Mouse (Mus musculus): ENCODE measurements at regions not wholly inside any gene's neighbourhood (a gene's known extent, or its start where the extent isn't known, plus 50 kb on each side); places are given as distances from the start of the nearest gene placed in this dataset.
A peak's percentile ranks its signal among the peaks of the same experiment; 100 is the strongest.

DNA sequence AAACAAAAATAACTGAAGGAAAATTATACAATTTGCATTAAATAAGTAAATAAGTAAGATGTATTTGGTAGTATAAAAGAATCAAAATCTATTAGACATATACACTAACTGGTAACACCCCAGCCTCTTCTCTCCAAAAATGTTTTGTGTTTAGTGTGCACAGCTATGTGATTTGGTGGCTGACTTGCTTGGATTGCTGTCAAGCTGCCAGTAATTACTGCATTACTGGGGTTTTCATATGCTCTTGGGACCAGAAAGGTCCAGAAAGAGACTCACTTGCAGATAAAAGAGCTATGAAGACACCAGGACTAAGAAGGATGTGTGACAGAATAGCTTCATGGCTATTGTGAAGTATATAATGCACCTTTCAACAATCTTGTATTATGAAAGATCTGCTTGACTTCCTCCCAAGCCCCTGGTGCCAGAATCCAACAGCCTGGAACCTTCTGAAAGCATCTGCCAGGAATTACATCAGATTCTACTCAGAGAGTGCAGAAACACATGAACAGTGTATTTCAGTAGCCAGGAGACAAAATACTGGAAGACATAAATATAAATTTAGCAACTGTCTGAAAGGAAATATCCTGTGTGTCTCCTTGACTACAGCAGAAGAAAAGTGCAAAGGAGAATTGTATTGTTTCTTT is 5132.6 kb downstream of the 9330182O14Rik start:
- Histone ChIP-seq H3K9ac (replicated peaks) (no peak overlapping the region), H3K27me3 (no peaks in the 10 kb centered on the region), H3K36me3 (no peaks in the 10 kb centered on the region), H3K4me2 (replicated peaks) (no peak overlapping the region), H3K27ac (replicated peaks) (no peak overlapping the region), H3K4me3 (no peak overlapping the region), H3K9me3 (no peaks in the 10 kb centered on the region), H3K4me1 (no peaks in the 10 kb centered on the region)
- ATAC-seq (replicated peaks): no peak

- H3K36me3 ChIP-seq: no peaks in the 10 kb centered on the region
- H3K4me3 ChIP-seq: no peak overlapping the region
- no peak overlapping the region for H3K4me2 ChIP-seq (replicated peaks)
- H3K27me3 ChIP-seq: no peaks in the 10 kb centered on the region
- H3K9me3 ChIP-seq: no peaks in the 10 kb centered on the region
- H3K9ac ChIP-seq (replicated peaks): no peak overlapping the region
- H3K4me1 ChIP-seq: no peaks in the 10 kb centered on the region
- 77% methylated on average over 1 of the region's 1 CpGs for WGBS
- no peak overlapping the region for H3K27ac ChIP-seq (replicated peaks)
- no peak for ATAC-seq (replicated peaks)
Observed at GRCm38 (mm10) chr15:45273677-45274076, 5139.5 kb downstream of the 9330182O14Rik start.

GRCm38 (mm10) chr15:45321628-45322027 is 5187.5 kb downstream of the 9330182O14Rik start:
- no peak for ATAC-seq (replicated peaks)
- Histone ChIP-seq H3K4me3 (no peak overlapping the region), H3K27ac (replicated peaks) (no peak overlapping the region), H3K9me3 (no peaks in the 10 kb centered on the region), H3K9ac (replicated peaks) (no peak overlapping the region), H3K4me2 (replicated peaks) (no peak overlapping the region), H3K27me3 (no peaks in the 10 kb centered on the region), H3K36me3 (no peaks in the 10 kb centered on the region), H3K4me1 (no peaks in the 10 kb centered on the region)
- WGBS: 81% methylated on average over 5 of the region's 5 CpGs

GRCm38 (mm10) chr15:45350496-45350895 is 5216.3 kb downstream of the 9330182O14Rik start:
- ATAC-seq (replicated peaks): peak; percentile 64
- H3K9ac ChIP-seq (replicated peaks): no peak overlapping the region
- H3K27me3 ChIP-seq: no peaks in the 10 kb centered on the region

More at GRCm38 (mm10) chr15:45350496-45350895, 5216.3 kb downstream of the 9330182O14Rik start:
- Histone ChIP-seq H3K4me1 (no peaks in the 10 kb centered on the region), H3K9me3 (no peaks in the 10 kb centered on the region), H3K36me3 (no peaks in the 10 kb centered on the region), H3K27ac (replicated peaks) (no peak overlapping the region), H3K4me2 (replicated peaks) (no peak overlapping the region), H3K4me3 (no peak overlapping the region)
- 83% methylated on average over 2 of the region's 2 CpGs for WGBS
